Mouse (Mus musculus) left cerebral cortex, adult 9 months (tissue): ENCODE measurements around the gene Ccdc66.

Experiments
- DNase-seq, 2 experiments: peaks; one replicate each; pipeline ENCODE4 v3.0.0; 2022; ENCODE audit warnings: low spot score in 2 of 2

Gene Ccdc66

DNA sequence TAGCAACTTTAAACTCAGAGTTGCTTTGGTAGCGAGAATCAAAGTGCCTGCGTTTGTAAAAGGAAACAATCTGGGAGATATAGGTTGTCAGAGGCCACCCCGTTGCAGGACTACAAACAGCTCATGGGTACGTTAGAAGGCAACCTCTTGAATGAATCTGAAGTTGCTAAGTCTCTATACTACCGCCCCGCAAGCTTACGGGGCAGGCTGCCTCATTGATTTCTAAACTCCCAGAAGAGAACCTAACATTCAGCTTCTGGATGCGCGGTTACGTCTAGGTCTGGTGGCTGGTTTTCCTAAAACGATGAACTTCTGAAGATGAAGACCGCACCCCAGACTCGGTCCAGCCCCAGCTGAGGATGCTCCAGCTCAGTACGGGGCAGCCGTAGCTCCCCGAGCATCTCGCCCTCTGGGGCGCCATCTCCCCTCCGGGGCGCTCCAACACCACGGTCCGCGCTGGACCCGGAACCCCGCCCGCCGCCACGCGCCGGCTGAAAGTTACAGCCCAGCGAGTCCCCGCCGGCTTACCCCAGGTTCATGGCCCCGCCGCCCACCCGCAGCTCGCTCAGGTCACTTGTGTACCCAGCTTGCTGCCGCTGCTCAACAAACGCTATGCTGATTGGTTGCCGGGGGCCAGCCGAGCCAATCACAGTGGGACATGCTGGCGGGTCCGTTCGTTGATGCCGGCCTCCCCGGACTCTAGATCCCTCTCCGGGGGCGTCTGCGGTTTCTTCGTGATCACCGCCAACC lies at the start of gene Ccdc66:
TSS of gene Ccdc66 (minus strand) at position 567 of the 750 bp plus-strand sequence.
- peak; percentile 96 to 100 for DNase-seq

DNA sequence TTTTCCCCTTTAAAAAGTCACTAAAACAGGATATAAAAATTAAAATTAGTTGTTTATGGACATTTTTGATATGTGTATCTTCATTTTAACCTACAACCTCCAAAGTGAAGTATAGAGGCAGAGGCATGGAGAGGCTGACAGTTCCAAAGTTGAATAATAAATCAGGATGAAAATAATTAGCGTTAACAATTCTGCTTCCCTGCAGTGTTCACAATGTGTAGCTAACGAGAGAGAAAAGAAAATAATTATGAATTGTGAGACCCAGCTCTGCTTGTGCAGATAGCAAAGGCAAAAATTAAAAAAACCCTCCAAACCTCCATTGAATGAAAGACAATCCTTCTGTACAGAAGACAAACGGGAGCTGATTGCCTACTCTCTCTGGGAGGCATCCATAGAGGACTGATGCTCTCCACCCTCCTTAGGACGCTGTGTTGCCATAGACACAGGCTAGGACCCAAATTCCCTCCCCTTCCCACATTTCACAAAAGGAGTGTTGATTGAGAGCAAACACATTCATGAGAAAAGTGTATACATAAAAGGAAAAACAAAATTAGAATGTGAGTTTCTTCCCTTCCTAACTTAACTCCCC lies 35.7 kb upstream of the Ccdc66 start:
- no peak for DNase-seq

- no peak for DNase-seq
These were observed 28.2 kb upstream of the Ccdc66 start for GRCm38 (mm10) chr14:27536441-27536840.

DNA sequence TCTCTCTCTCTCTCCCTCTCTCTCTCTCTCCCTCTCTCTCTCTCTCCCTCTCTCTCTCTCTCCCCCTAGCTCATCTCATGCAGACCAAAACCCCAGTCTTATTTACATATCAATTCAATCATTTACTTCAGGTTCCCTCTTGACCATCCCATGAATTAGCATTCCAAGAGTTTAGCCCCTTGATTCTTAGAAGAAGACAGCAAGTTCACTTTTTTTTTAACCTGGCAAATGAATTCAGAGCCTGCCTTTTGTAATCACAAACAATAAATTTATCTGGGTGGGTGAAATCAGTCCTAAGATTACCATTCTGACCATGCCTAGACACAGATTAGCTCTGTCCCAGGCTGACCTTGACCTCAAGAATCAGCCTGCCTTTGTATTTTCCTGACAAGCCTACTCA lies 16.3 kb upstream of the Ccdc66 start:
- DNase-seq: no peak

DNA sequence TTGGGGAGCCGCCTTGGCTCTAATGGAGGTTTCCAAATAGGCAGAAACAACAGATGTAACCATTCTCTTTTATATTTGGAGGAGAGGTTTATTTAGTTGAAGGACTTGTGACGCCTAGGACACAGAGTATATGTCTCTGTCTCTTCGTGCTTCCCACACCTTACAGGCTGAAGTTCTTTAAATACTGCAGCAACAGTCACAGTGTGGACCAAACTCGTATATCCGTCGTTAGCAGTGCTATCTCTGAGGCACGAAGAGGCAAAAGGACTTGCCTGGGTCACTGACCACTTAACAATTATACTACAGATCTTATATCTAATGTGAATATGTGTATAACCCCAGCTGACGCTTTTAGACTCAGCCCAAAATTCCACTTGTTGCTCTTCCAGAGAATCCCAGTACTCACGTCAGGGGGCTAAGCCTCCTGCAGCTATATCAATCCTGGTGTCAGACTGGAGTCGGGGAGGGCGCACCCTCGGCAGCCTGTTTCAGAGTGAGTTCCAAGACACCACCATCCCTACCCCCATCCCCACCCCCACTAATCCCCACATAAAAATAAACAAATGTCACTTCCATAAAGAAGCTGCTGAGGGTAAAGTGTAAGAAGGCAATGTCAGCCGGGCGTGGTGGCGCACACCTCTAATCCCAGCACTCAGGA lies 513 bp upstream of the Ccdc66 start:
- DNase-seq: no peak

DNA sequence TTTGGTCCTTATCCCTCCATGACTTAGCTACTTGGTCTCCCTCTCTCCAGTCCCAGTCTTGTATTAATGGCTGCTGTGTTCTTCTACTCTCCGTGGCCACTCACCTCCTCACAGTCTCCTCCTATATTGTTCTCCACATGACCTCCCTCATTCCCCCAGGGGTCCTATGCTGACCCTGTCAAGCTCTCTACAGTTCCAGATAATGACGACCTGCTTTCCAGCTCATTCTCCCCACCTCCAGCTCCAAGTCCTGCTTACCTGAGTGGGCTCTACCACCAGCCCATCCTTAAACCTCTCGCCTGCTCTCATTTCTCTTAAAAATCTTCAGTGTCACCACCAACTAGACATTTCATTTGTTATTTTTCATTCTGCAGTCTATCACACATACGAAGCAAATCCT lies 7.2 kb downstream of the Ccdc66 start:
- no peak for DNase-seq

DNA sequence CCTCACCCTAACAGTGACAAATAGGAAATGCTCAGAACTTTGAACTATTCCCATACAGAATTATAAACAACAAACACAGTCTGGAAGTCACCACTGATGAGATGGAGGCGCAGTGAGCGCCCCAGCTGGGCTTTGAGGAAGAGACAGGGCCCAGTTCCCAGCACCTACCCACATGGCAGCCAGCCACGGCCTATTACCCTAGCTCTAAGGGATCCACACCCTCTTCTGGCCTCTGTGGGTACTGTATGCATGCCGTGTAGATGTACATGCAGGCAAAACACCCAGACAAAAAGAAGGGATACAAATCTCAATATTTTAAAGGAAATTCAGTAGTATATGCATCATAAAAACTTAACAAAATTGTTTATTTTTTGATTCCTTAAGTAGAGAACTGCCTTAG lies 14.7 kb downstream of the Ccdc66 start:
- DNase-seq: no peak

DNA sequence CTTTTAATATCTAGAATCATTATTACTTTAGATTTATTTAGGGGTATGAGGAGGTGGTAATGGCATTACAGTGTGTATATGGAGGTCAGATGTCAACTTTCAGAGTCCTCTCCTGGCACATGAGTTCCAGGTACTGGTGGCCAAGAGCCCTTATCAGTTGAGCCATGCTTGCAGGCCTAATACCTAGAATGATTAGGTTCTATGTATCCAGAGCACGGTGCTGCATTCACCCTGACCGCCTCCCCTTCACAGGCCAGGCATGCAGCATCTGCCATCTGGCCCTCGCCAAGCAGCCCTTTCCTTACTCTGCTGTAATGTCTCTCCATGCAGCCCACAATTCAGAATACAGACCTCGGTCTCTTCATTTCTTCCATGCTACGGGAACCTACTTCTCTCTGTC lies 16.9 kb downstream of the Ccdc66 start:
- DNase-seq: no peak

- DNase-seq: no peak
These were observed 61.3 kb downstream of the Ccdc66 start for GRCm38 (mm10) chr14:27446963-27447362.

- no peak for DNase-seq
These were observed 63.4 kb downstream of the Ccdc66 start for GRCm38 (mm10) chr14:27444851-27445281.

DNA sequence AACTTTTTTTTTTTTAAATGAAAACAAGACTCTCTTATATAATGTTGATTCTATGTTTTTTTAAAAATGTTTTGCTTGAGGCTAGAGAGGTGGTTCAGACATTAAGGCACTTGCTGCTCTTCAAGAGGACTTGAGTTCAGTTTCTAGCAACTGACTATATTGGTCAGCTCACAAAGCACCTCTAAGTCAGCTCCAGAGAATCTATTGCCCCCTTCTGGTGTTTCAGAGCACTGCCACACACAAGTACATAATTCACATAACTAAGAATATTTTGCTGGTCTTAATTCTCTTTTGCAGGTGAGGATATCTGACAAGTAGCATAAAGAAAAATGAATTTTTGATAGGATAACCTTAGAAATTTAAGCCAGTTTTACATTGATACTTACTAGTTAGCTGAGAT lies 67.3 kb downstream of the Ccdc66 start:
- no peak for DNase-seq

GRCm38 (mm10) chr14:27436826-27437225 lies 71.4 kb downstream of the Ccdc66 start:
- no peak for DNase-seq

GRCm38 (mm10) chr14:27436116-27436515 lies 72.1 kb downstream of the Ccdc66 start:
- DNase-seq: no peak

- DNase-seq: no peak
These were observed 76.2 kb downstream of the Ccdc66 start for GRCm38 (mm10) chr14:27432064-27432463.
